Mouse (Mus musculus): Measurements from ENCODE around the gene Prkd2.
A peak's percentile ranks its signal among the peaks of the same experiment; 100 is the strongest.

Gene Prkd2

DNA sequence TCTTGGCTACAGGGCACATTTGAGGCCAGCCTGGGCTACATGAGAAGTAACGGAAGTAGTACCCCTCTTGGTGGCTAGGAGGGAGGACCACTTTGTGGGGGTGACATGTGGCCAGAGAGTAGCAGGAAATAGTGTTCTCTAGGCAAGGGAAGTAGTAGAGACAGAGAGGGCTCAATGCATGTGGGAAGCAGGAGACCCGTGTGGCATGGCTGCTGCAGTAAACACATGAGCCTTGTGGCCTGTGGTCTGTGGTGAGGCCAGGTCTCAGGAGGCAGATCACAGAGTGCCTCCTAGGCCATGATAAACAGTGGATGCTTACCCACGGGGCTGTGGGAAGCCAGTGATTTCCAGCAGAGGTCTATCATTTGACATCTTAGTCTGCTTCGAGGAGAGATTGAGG, 15.4 kb upstream of the Prkd2 start:
- DNase-seq (ENCODE audit: low spot score) = no peak

DNA sequence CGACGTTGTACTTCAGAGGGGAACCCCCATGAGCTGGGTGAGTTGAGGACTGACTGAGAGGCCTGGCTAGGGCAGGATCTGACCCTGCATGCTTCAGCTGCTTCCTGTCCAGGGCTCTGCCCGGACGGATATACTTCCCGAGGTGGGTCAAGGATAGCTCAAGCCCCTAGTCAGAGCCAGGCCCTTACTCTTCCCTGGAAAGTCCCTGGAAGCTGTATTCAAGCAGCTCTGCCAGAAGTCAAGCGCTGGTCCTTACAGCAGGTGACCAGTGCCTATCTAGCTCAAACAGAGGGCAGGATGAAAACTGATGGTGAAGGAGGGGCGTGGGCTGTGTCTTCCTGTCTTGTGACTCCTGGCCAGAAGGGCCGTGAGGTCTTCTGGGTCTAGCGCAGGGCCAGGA, 12.3 kb upstream of the Prkd2 start:
- DNase-seq (ENCODE audit: low spot score) = no peak

GRCm38 (mm10) chr7:16837916-16838803, 4.5 kb upstream of the Prkd2 start:
- no peak for DNase-seq (ENCODE audit: low spot score)

GRCm38 (mm10) chr7:16838804-16839426, 3.8 kb upstream of the Prkd2 start:
- DNase-seq (ENCODE audit: low spot score) = no peak

DNA sequence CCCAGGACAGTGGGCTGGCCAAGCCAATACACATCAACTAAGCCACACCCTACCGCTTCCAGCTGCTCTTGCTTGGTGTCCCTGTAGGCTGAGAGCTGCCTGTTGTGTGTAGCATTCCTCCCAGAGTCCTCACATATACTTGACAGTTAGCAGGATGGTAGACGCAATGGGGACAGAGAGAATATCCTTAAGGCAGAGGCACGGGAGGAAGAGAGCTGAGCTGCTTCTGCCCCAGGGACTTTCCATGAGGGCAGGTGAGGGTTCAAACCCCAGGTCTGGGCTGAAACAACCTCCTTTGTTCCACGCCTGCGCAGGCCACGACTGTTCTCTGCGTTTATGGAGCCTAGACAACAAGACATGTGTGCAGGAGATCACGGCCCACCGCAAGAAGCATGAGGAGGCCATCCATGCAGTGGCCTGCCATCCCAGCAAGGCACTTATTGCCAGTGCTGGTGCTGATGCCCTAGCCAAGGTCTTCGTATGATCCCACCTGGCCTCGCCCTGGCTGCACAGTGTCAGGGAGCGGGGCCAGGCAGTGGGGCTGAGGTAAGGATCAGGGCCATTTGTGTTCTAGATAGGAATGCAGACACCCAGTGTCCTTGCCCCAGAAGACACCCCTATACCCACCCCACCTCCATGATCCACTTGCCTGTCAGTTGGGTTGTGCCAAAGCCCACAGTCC, 3.1 kb upstream of the Prkd2 start:
- DNase-seq (ENCODE audit: low spot score) = no peak

DNA sequence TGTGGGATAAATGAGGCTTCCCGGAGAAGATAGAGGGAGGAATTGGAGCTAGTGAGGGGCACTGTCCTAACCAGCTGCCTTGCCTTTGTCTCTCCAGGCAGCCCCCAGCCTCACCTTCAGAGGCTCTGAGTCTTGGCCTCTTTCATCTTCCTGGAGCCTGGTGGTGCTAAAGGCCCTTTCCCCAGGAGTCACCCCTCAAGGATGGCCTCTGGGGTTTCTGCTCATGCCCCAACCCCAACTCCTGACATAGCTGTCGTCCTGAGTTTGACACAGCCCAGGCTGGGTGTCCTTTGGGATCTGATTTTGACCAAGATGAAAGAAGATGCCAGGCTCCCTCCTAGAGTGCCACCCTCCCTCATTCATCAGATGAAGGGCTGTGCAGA, 2.6 kb upstream of the Prkd2 start:
- no peak for DNase-seq (ENCODE audit: low spot score)

- DNase-seq (ENCODE audit: low spot score) = no peak
Observed at GRCm38 (mm10) chr7:16841078-16841477, 1.6 kb upstream of the Prkd2 start.

DNA sequence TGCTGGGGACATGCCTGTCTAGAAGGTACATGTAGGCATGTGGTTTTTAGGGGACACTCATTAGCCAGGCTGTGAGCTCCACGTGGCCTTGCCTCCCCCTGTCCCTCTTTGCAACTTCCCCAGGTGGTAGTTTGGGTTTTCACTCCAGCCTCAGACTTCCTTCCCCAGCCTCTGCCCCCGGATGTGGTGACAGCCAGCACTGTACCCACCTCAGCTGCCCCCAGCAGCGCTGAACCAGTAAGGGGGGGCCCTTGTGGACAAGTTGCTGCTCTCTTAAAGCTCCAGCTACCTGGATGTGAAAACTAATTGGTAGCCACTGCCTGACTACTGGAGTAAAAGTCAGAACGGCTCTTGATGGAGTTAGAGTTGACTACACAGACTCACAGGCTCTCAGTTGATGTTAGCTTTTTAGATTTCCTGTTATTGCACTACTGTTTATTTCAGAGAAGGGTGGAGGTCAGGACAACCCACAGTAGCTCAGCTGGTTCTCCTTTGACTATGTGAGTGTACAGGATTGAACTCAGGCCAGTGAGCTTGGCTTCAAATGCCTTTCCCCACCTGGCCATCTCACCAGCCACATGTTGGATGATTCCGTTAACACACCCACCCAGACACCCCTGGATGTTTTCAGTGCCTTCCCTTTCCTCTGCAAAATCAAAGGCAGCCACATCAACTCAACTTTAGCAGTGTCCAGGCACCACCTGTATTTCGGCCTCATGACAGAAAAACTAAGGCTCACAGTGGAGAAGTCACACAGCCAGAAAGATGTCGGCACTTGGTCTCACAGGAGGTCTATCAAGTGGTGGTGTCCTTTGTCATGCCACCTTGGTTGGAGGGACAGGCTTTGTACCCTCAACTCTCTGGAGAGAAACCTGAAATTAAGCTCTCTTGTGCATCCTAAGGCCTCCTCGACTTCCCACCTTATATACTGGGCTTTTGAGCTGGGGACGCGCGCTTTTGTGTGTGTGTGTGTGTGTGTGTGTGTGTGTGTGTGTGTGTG, 841 bp upstream of the Prkd2 start:
- no peak for DNase-seq (ENCODE audit: low spot score)

- no peak for DNase-seq (ENCODE audit: low spot score)
Observed at GRCm38 (mm10) chr7:16843441-16844171, 904 bp downstream of the Prkd2 start.

DNA sequence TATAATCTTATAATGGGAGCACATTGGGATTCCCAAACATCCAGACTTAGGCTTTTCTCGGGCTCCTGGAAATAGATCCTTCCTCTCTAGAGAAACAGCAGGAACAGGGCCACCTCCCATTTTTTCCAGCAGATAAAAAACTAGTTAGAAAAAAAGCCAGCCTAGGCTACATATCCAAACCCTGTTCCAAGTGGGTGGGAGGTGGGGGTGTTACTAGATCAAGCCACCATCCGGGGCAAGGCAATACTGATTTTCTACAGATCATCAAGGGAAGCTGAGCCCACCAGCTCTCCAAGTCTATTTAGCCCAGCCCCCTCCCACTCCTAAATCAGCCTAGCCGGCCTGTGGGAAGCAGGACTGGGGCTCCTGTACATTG, 2.0 kb downstream of the Prkd2 start:
- DNase-seq (ENCODE audit: low spot score) = no peak

DNA sequence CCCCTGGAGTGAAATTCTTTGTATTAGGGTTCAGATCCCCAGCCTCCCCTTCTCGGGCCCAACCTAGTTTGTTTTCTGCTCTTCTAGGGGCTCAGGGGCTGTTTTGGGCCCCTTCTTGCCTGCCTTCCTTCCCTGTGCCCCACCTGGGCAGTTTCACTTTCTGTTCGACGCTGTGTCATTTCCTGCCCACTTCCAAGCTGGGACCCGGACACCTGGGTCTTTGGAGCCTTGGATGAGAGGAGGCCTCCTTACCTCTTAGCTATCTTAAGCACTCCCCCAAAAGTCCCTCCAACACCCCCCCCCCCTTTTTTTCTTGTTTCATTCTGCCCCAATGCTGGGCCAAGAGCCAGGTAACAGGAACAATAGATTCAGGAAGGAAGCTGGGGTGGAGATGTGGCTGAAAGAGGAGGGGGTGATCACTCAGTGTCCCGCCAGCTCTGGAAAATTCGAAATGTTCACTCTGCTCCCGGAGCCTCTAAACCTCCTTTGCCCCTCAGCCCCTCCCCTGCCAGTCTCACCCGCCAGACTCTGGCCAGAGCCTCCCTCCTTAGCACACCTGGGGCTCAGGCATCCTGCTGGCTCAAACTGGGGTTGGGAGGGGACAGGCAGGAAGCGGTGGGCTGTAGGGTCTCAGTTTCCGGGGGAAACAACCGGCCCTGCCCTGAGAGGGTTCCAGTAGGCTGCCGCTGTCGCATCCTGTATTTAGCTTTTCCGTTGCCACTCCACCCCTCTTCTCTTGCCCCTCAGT, 2.5 kb downstream of the Prkd2 start:
- DNase-seq (ENCODE audit: low spot score) = no peak

- DNase-seq (ENCODE audit: low spot score) = no peak
Observed at GRCm38 (mm10) chr7:16845820-16846167, 3.1 kb downstream of the Prkd2 start.

GRCm38 (mm10) chr7:16846775-16847174, 4.1 kb downstream of the Prkd2 start:
- DNase-seq (ENCODE audit: low spot score) = no peak

- no peak for DNase-seq (ENCODE audit: low spot score)
Observed at GRCm38 (mm10) chr7:16847507-16847906, 4.8 kb downstream of the Prkd2 start.

DNA sequence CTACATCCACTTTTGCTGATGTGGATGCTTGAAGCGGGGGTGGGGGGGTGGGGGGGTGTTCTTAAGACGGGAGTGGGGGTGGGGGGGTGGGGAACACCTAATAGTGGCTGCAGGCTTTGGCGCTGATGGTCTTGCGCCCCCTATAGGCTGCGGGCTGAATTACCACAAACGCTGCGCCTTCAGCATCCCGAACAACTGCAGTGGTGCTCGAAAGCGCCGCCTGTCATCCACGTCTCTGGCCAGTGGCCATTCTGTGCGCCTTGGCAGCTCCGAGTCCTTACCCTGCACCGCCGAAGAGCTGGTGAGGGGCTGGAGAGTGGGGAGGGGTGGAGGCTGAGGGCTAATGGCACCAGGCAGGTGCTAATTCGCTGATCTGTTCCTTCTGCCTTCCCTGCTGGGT, 5.9 kb downstream of the Prkd2 start:
- DNase-seq (ENCODE audit: low spot score) = peak; percentile 43

DNA sequence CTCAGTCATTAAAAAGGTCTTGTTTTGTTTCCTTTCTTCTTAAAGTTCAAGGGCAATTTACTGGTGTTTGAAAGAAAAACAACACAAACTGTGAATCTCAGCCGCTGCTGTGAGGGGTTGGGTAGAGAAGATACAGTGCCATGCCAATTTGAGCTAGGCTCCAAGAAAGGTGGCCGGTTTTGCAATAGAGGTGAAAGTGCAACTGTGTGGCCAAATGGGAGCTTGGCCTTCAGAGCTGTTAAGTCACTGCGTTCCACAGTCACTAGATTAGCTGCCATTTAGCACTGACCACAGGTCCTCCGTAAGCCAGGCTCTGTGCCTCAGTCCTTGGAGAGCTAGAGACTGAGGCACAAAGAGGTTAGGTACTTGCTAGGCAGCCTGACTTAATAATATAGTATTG, 8.9 kb downstream of the Prkd2 start:
- no peak for DNase-seq (ENCODE audit: low spot score)

DNA sequence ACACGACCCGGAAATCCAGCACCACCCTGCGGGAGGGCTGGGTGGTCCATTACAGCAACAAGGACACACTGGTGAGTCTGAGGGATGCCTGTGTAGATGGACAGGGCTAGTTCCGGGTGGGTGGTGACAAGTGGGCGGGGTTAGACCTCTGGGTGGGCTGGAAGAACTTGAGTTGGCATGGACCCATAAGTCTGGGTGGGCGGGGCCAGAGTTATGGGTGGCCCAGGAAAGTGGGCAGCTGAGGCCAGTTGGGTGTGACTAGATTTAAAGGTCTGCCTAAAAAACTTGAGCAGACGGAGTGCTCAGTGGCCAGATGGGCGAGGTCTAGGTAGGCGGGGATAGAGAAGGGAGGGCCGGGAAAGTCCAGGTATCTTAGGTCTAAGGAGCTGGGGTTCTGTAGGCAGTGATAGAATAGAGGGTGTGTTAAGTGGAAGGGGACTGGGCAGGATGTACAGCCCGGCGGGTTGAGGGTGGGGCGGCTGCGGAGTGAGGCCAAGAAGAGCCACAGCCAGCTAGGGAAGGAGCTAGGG, 10.7 kb downstream of the Prkd2 start:
- DNase-seq (ENCODE audit: low spot score) = no peak

DNA sequence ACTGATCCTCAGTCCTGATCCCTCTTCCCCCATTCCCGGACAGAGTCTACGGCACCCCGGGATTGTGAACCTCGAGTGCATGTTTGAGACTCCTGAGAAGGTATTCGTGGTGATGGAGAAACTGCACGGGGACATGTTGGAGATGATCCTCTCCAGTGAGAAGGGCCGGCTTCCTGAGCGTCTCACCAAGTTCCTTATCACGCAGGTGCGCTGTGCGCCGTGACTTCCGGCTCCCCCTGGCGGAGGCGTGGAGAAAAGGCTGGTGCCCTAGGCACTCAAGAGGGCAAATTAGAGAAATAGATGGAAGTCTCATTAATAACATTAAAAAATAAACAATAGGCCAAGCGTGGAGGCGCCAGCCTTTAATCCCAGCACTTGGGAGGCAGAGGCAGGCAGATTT, 15.6 kb downstream of the Prkd2 start:
- no peak for DNase-seq (ENCODE audit: low spot score)

- no peak for DNase-seq (ENCODE audit: low spot score)
Observed at GRCm38 (mm10) chr7:16859902-16860651, 17.4 kb downstream of the Prkd2 start.

- DNase-seq (ENCODE audit: low spot score) = no peak
Observed at GRCm38 (mm10) chr7:16867488-16867887, 24.8 kb downstream of the Prkd2 start.

Measured in ovary, postnatal 14 days (tissue).